Mouse (Mus musculus) heart, postnatal 0 days (tissue): ENCODE measurements around the gene Fam173a. TPM values are rescaled to one million over a fixed set of nuclear protein-coding genes. Genes with fewer than 3 reads are reported as not detected.

Experiments used
- ATAC-seq: fragments of 200-750 bp; cut with Nextera tagmentation; 2 replicates; pipeline ENCODE4 v1.8.0; 2017; ENCODE audit warnings: low read depth, moderate number of reproducible peaks, moderate library complexity; ENCODE audit not compliant: insufficient read depth
- DNase-seq: peaks from one replicate; pipeline ENCODE4 v3.0.0-alpha.2; 2016; ENCODE audit warnings: low spot score
- H3K27ac ChIP-seq: fragments of 300-500 bp; sonication (generic); 2 replicates; pipeline ENCODE4 v1.5.1; 2014; ENCODE audit warnings: low read depth, mild to moderate bottlenecking
- H3K27me3 ChIP-seq: fragments of 300-500 bp; sonication (generic); 2 replicates; pipeline ENCODE4 v1.6.1; 2014; ENCODE audit warnings: low read length, mixed read lengths; ENCODE audit not compliant: control insufficient read depth, insufficient read depth
- H3K36me3 ChIP-seq: fragments of 300-500 bp; sonication (generic); replicated peaks from 2 replicates; pipeline ENCODE4 v1.6.1; 2014; ENCODE audit warnings: low read length, mixed read lengths; ENCODE audit not compliant: control insufficient read depth, insufficient read depth
- H3K4me1 ChIP-seq: fragments of 300-500 bp; sonication (generic); 2 replicates; pipeline ENCODE4 v1.6.1; 2014; ENCODE audit warnings: antibody characterized with exemption; ENCODE audit not compliant: control insufficient read depth, insufficient read depth
- H3K4me2 ChIP-seq: fragments of 300-500 bp; sonication (generic); 2 replicates; pipeline ENCODE4 v1.6.1; 2014; ENCODE audit warnings: low read depth, mild to moderate bottlenecking, low read length, moderate library complexity
- H3K4me3 ChIP-seq: fragments of 300-500 bp; sonication (generic); 2 replicates; pipeline ENCODE4 v1.5.1; 2014; ENCODE audit warnings: low read depth, low read length
- H3K9ac ChIP-seq: fragments of 300-500 bp; sonication (generic); replicated peaks from 2 replicates; pipeline ENCODE4 v1.6.1; 2014; ENCODE audit warnings: low read depth, low read length, mixed read lengths
- H3K9me3 ChIP-seq: fragments of 300-500 bp; sonication (generic); replicated peaks from 2 replicates; pipeline ENCODE4 v1.6.1; 2016; ENCODE audit warnings: low read length; ENCODE audit not compliant: control insufficient read depth
- CTCF ChIP-seq: IDR thresholded peaks from 2 replicates; pipeline ENCODE4 v1.5.1; 2016; ENCODE audit warnings: antibody characterized with exemption, control low read depth, low read depth
- EP300 ChIP-seq: IDR thresholded peaks from 2 replicates; pipeline ENCODE4 v1.6.1; 2016; ENCODE audit warnings: antibody characterized with exemption, low read depth
- WGBS: fragments of 180-500 bp; shearing (Covaris S2); extraction: QIAGEN DNeasy Blood & Tissue Kit; methylation state at CpG from one replicate; pipeline ENCODE4 v1.1.7; 2014; 5-methylcytosine and 5-hydroxymethylcytosine counted together
- polyA plus RNA-seq: library from polyadenylated mRNA; unstranded; fragments of >200 nt; fragmentation: Nextera tagmentation; extraction: Ambion mirVana; gene quantifications from 2 replicates; pipeline ENCODE4 v1.2.1, GENCODE M21; 2015
- total RNA-seq: library from RNA; depleted of rRNA; stranded (reverse); fragments of >200 nt; gene quantifications from 2 replicates; pipeline ENCODE4 v1.2.3, GENCODE M21; 2014; ENCODE audit warnings: low replicate concordance

Gene Fam173a
- total and polyA plus RNA-seq, 2 experiments from 2014 or later = 32.5 to 55.6 TPM

DNA sequence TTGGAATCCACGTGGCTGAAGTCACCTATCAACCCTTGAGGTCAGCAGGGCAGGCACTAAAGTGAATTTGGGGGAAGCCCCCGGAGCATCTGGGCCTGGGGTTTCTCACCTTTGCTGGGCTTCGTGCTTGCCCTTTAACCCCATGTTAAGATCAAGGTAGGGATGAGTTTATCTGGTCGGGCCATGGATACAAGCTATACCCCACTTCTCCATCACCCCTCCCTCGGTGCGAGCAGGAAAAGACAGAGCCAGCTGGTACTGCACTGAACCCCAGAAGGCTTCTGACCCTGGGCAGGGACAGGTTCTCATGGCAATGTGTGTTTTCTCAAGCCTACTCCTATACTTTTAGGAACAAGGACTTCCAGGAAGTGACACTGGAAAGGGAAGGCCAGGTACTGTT is 11.4 kb downstream of the Fam173a start:
- no peak overlapping the region for H3K27ac ChIP-seq
- H3K4me1 ChIP-seq = peaks cover 10% of the 10 kb centered on the region
- H3K27me3 ChIP-seq = no peaks in the 10 kb centered on the region
- no peak for ATAC-seq
- DNase-seq = no peak
- H3K36me3 ChIP-seq = peaks cover 63% of the 10 kb centered on the region
- WGBS = 76% methylated on average over 6 of the region's 6 CpGs
- no peaks in the 10 kb centered on the region for H3K9me3 ChIP-seq
- H3K4me2 ChIP-seq = no peak overlapping the region
- H3K9ac ChIP-seq = no peak overlapping the region
- H3K4me3 ChIP-seq = no peak overlapping the region
- no peak for TF ChIP-seq CTCF
- TF ChIP-seq EP300 = no peak

DNA sequence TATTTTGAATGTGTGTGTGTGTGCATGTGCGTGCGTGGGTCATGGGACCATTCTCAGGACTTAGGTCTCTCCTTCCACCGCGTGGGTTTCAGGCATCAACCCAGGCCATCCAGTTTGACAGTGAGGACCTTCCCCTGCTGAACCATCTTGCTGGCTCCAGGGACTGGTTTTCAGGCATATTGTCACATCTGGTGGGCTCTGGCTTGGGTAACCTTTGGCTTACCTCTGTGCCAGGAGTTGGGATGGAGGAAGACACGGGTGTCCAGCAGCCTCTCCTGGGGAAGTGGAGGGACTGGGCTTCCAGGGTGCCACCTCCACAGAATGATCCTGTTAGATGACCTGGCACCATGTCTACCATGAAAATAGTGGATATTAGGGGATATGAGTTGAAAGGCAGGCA is 14.8 kb downstream of the Fam173a start:
- Histone ChIP-seq H3K27me3 (no peaks in the 10 kb centered on the region), H3K9me3 (no peaks in the 10 kb centered on the region), H3K9ac (no peak overlapping the region), H3K4me2 (no peak overlapping the region), H3K27ac (no peak overlapping the region), H3K4me1 (peaks cover 6% of the 10 kb centered on the region), H3K4me3 (no peak overlapping the region), H3K36me3 (peaks cover 63% of the 10 kb centered on the region)
- DNase-seq (no peak), ATAC-seq (no peak)
- TF ChIP-seq CTCF (no peak), EP300 (no peak)
- 93% methylated on average over 5 of the region's 5 CpGs for WGBS

- Histone ChIP-seq H3K4me1 (peaks cover 6% of the 10 kb centered on the region), H3K4me3 (no peak overlapping the region), H3K36me3 (peaks cover 38% of the 10 kb centered on the region), H3K9ac (no peak overlapping the region), H3K27me3 (no peaks in the 10 kb centered on the region), H3K27ac (no peak overlapping the region), H3K4me2 (no peak overlapping the region), H3K9me3 (no peaks in the 10 kb centered on the region)
- ATAC-seq = no peak
- WGBS = 79% methylated on average over 10 of the region's 10 CpGs
- DNase-seq = no peak
- TF ChIP-seq EP300 (no peak), CTCF (no peak)
Measured at GRCm38 (mm10) chr17:25775318-25776062, 17.2 kb downstream of the Fam173a start.

DNA sequence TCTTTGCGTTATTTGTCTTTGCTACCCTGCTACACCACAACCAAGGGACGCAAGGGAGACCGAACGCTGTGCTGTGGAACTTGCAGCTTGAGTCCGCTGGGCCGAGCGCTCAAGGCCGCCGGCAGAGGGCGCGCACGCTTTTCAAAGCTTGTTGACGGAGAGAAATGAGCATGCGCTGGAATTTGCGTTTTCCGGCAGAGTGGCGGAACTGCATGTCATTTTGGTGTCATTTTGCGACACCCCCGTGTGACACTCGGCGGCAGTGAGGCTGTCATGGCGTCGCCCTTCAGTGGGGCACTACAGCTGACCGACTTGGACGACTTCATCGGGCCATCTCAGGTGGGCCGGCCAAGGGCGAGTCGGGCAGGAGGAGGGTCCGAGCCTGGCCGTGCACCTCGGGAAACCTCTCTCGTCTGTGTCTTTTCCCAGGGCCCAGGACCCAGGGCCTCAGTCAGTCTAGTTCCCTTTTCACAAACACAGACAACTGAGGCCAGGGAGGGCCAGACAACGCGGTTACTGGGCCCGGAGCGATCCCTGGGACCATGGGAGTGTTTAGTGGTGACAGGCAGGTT is 19.1 kb downstream of the Fam173a start, which contains the start of gene Narfl:
Gene Narfl (plus strand): TSS at position 228 of the 572 bp plus-strand sequence.
- H3K4me3 ChIP-seq = peak within 1 kb of the TSS; percentile 82
- peak within 1 kb of the TSS; percentile 63; the same call in 1 of the 2 replicates for H3K27ac ChIP-seq
- H3K4me2 ChIP-seq = peak within 1 kb of the TSS; percentile 85
- under 1% methylated on average over 37 of the region's 37 CpGs for WGBS
- peaks cover 6% of the 10 kb centered on the region for H3K4me1 ChIP-seq
- peak; percentile 94 for DNase-seq
- no peaks in the 10 kb centered on the region for H3K27me3 ChIP-seq
- H3K9me3 ChIP-seq = no peaks in the 10 kb centered on the region
- peaks cover 20% of the 10 kb centered on the region for H3K36me3 ChIP-seq
- TF ChIP-seq EP300 = peak; percentile 54; the same call in 1 of the 2 replicates
- TF ChIP-seq CTCF = peak; percentile 98
- H3K9ac ChIP-seq = peak within 1 kb of the TSS; percentile 86
- ATAC-seq = peak; percentile 92

- ATAC-seq = no peak
- H3K4me1 ChIP-seq = peaks cover 3% of the 10 kb centered on the region
- TF ChIP-seq CTCF = no peak
- TF ChIP-seq EP300 = no peak
- H3K27me3 ChIP-seq = no peaks in the 10 kb centered on the region
- no peak overlapping the region for H3K4me2 ChIP-seq
- no peak overlapping the region for H3K27ac ChIP-seq
- no peak for DNase-seq
- no peak overlapping the region for H3K4me3 ChIP-seq
- H3K9ac ChIP-seq = no peak overlapping the region
- H3K9me3 ChIP-seq = no peaks in the 10 kb centered on the region
- WGBS = 49% methylated on average over 9 of the region's 9 CpGs
- no peaks in the 10 kb centered on the region for H3K36me3 ChIP-seq
Measured at GRCm38 (mm10) chr17:25769331-25769730, 23.4 kb downstream of the Fam173a start.
